Mouse (Mus musculus): ENCODE measurements at regions not wholly inside any gene's neighbourhood (a gene's known extent, or its start where the extent isn't known, plus 50 kb on each side); places are given as distances from the start of the nearest gene placed in this dataset.

DNA sequence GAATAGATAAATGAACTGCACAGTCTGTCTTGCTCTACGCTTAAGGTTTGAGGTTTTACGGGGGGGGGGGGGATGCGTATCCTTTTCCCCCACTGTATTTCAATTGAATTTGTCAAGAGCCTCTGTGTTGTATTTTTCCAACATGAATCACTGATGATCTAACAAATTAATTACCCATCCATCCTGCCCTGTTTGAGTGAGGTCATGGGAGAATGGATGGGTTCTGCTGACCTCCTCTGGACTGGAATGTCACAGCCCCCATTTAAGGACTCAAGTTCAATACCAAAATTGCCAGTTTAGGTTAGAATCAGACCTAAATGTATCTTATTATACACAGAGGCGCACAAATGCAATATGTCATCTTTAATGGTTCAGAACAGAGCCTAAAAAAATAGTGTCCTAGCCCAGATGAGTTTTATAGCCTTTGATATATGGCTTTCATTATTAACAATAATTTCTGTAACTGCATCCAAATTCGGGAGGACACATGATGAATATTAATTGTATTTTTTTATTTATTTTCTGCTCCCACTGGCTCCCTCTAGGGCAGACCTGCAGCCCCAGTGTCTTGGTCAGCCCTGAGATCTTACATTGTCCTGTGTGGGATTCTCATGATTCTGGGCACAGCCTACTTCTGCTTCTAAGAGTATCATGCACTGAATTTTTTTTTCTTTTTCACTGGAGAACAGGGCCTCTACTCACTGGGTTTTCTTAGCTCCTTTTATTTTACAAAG, 288.2 kb upstream of the Zfp703 start:
- H3K27me3 ChIP-seq (ENCODE audit: control insufficient read depth, insufficient read depth, low read length, poor library complexity, severe bottlenecking), result no peaks in the 10 kb centered on the region
- no peak for TF ChIP-seq EP300 (IDR thresholded peaks at IDR 0.05; ENCODE audit: insufficient read depth, low read depth, low read length)
- TF ChIP-seq POLR2A (IDR thresholded peaks at IDR 0.05; ENCODE audit: insufficient read depth, low read length), result no peak
- no peak overlapping the region for H3K27ac ChIP-seq (ENCODE audit: insufficient read depth, low read length)
- H3K9ac ChIP-seq (ENCODE audit: low read depth, poor library complexity, severe bottlenecking), result no peak overlapping the region
- no peaks in the 10 kb centered on the region for H3K36me3 ChIP-seq (ENCODE audit: control insufficient read depth, insufficient read depth, low read length, poor library complexity, severe bottlenecking)
- H3K9me3 ChIP-seq (replicated peaks; ENCODE audit: control insufficient read depth, insufficient read depth, low read length, poor library complexity, severe bottlenecking), result no peaks in the 10 kb centered on the region
- no peak overlapping the region for H3K4me3 ChIP-seq (ENCODE audit: low read depth, low read length)
- no peaks in the 10 kb centered on the region for H3K4me1 ChIP-seq (ENCODE audit: control insufficient read depth, insufficient read depth, low read length)

DNA sequence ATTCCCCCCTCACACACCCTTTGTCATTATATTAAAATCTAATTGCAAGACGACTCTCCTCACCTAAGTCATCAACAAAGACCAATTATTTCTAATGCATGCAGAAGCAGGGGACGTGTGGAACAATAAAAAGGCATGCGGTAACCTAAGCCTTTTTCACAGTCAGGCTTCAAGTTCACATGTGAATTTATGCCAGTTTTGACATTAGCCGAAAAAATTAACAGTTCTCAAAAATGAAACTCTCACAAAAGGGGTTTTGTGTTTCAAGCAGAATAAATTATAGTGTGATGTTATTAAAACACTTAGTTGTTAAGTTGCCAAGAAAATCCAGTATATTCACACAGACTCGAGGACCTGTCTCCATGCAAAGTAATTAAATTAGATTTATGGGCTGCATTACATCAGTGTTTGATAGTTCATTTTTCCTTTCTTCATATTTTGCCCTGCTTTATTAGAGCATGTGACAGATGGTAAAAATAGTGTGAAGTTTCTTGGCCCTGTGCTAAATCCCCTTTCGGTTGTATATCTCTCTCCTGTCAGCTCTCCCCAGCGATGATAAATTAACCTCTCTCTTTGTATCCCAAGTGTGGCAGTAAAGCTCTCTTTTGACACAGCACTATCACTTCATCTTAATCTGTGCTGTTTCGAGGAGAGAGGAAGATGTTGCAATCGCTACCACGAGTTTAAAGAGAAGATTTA, 287.5 kb upstream of the Zfp703 start:
- H3K4me1 ChIP-seq (ENCODE audit: control insufficient read depth, insufficient read depth, low read length), result no peaks in the 10 kb centered on the region
- no peak for TF ChIP-seq EP300 (IDR thresholded peaks at IDR 0.05; ENCODE audit: insufficient read depth, low read depth, low read length)
- no peak for TF ChIP-seq CTCF (IDR thresholded peaks at IDR 0.05; ENCODE audit: low read depth, low read length)
- no peak for TF ChIP-seq POLR2A (IDR thresholded peaks at IDR 0.05; ENCODE audit: insufficient read depth, low read length)
- no peak overlapping the region for H3K9ac ChIP-seq (ENCODE audit: low read depth, poor library complexity, severe bottlenecking)
- H3K27me3 ChIP-seq (ENCODE audit: control insufficient read depth, insufficient read depth, low read length, poor library complexity, severe bottlenecking), result no peaks in the 10 kb centered on the region
- no peaks in the 10 kb centered on the region for H3K9me3 ChIP-seq (replicated peaks; ENCODE audit: control insufficient read depth, insufficient read depth, low read length, poor library complexity, severe bottlenecking)
- H3K4me3 ChIP-seq (ENCODE audit: low read depth, low read length), result no peak overlapping the region
- no peaks in the 10 kb centered on the region for H3K36me3 ChIP-seq (ENCODE audit: control insufficient read depth, insufficient read depth, low read length, poor library complexity, severe bottlenecking)
- H3K27ac ChIP-seq (ENCODE audit: insufficient read depth, low read length), result no peak overlapping the region

DNA sequence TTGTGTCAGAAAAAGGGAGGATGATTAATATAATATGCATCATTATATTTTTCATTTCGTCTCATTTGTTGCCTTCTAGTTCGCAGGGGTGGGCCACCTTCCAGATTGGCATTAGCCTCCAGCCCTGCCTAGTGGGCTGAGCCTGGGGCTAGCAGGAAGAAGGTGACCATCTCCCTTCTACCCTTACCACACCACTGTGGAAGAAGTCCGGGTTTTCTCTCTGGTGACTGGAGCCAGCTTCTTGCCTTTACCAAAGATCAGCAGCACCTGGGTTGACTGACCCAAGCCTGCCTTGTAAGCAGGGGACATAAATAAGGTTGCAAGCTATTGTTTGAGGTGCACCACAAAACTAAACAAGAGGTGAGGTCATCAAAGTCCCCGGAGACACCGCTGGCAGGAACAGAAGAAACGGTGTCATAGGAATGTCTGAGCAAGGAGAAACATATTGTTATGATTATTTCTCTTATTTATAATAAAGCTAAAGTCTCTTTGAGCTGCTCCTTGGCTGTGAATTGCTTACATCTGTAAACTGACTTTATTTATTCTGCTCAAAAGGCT, 286.9 kb upstream of the Zfp703 start:
- no peaks in the 10 kb centered on the region for H3K9me3 ChIP-seq (replicated peaks; ENCODE audit: control insufficient read depth, insufficient read depth, low read length, poor library complexity, severe bottlenecking)
- H3K4me3 ChIP-seq (ENCODE audit: low read depth, low read length), result no peak overlapping the region
- H3K27me3 ChIP-seq (ENCODE audit: control insufficient read depth, insufficient read depth, low read length, poor library complexity, severe bottlenecking), result no peaks in the 10 kb centered on the region
- no peaks in the 10 kb centered on the region for H3K4me1 ChIP-seq (ENCODE audit: control insufficient read depth, insufficient read depth, low read length)
- TF ChIP-seq CTCF (IDR thresholded peaks at IDR 0.05; ENCODE audit: low read depth, low read length), result no peak
- H3K27ac ChIP-seq (ENCODE audit: insufficient read depth, low read length), result no peak overlapping the region
- H3K9ac ChIP-seq (ENCODE audit: low read depth, poor library complexity, severe bottlenecking), result no peak overlapping the region
- H3K36me3 ChIP-seq (ENCODE audit: control insufficient read depth, insufficient read depth, low read length, poor library complexity, severe bottlenecking), result no peaks in the 10 kb centered on the region

DNA sequence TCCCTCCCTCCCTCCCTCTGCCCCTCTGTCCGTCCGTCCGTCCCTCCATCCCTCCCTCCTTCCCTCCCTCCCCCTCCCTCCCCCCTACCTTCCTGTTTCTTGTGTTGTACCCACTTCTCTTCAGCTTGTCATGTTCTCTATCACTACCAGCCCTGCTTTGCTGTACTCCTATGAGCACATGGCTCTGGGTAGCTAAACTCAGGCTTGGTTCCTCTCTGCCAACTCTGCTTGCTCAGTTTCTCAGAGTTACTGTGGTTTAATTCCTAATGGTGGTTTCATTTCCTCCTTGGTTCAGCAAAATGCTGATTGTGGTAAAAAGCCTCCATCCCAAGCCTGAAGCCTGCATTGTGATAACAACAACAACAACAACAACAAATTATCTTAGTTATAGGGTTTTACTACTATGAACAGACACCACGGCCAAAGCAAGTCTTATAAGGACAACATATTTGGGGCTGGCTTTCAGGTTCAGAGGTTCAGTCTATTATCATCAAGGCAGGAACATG, 279.5 kb upstream of the Zfp703 start:
- TF ChIP-seq POLR2A (IDR thresholded peaks at IDR 0.05; ENCODE audit: insufficient read depth, low read length) (no peak), EP300 (IDR thresholded peaks at IDR 0.05; ENCODE audit: insufficient read depth, low read depth, low read length) (no peak), CTCF (IDR thresholded peaks at IDR 0.05; ENCODE audit: low read depth, low read length) (no peak)
- no peaks in the 10 kb centered on the region for H3K36me3 ChIP-seq (ENCODE audit: control insufficient read depth, insufficient read depth, low read length, poor library complexity, severe bottlenecking)
- H3K27me3 ChIP-seq (ENCODE audit: control insufficient read depth, insufficient read depth, low read length, poor library complexity, severe bottlenecking), result no peaks in the 10 kb centered on the region
- H3K27ac ChIP-seq (ENCODE audit: insufficient read depth, low read length), result no peak overlapping the region
- H3K4me3 ChIP-seq (ENCODE audit: low read depth, low read length), result no peak overlapping the region
- no peaks in the 10 kb centered on the region for H3K4me1 ChIP-seq (ENCODE audit: control insufficient read depth, insufficient read depth, low read length)
- H3K9me3 ChIP-seq (replicated peaks; ENCODE audit: control insufficient read depth, insufficient read depth, low read length, poor library complexity, severe bottlenecking), result no peaks in the 10 kb centered on the region
- H3K9ac ChIP-seq (ENCODE audit: low read depth, poor library complexity, severe bottlenecking), result no peak overlapping the region

DNA sequence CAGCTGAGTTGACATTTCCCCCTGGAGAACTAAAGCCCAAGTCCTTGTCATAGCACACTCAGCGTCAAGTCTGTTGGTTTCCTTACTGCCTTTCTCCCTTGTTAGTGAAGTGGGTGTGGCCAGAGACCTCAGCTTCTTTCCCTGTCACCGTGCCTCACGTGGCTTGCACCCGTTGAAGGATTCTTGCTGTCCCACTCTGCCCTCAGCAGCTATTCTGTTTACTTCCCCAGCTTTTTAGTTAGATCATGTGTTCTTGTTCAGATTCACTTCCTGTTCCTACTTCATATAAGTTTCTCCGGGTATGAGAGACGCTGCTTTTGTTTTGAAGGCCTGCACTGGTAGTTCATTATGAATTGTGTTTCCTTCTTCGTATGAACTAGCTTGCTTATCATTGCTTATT, 278.5 kb upstream of the Zfp703 start:
- Histone ChIP-seq H3K27me3 (ENCODE audit: control insufficient read depth, insufficient read depth, low read length, poor library complexity, severe bottlenecking) (no peaks in the 10 kb centered on the region), H3K4me3 (ENCODE audit: low read depth, low read length) (no peak overlapping the region), H3K4me1 (ENCODE audit: control insufficient read depth, insufficient read depth, low read length) (no peaks in the 10 kb centered on the region), H3K9ac (ENCODE audit: low read depth, poor library complexity, severe bottlenecking) (no peak overlapping the region), H3K27ac (ENCODE audit: insufficient read depth, low read length) (no peak overlapping the region), H3K9me3 (replicated peaks; ENCODE audit: control insufficient read depth, insufficient read depth, low read length, poor library complexity, severe bottlenecking) (no peaks in the 10 kb centered on the region), H3K36me3 (ENCODE audit: control insufficient read depth, insufficient read depth, low read length, poor library complexity, severe bottlenecking) (no peaks in the 10 kb centered on the region)
- TF ChIP-seq EP300 (IDR thresholded peaks at IDR 0.05; ENCODE audit: insufficient read depth, low read depth, low read length) (no peak), POLR2A (IDR thresholded peaks at IDR 0.05; ENCODE audit: insufficient read depth, low read length) (no peak), CTCF (IDR thresholded peaks at IDR 0.05; ENCODE audit: low read depth, low read length) (no peak)
